In the genomic region with DNA sequence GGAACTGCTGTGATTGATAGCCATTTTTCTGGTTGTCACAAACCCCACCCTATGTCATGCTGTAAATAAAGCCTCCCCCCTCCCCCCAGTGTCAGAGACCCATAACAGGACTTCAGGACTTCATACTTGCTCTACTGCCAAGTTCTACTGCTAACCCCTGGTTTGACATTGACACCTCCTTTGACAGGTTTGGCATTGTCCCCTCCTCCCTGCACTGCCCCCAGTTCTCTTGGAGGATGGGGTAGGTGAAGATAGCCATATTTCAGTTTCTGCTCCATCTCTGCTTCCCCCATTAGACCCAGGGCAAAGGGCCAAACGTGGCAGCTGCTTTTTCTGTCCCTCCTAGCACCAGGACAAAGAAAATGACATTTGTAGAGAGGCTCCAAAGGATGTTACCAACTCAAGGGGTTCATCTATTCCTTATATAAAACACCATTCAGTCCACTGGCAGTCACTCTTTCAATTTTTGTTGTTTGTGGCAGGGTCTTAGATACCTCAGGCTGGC, we compare ENCODE assay signal across 12 mouse cellular contexts.
"Had no signal": no experiment of that assay in that cellular context is flagged by ENCODE, and none has a peak within 500 bp of the region (broad histone marks: within the 10 kb centered on the region; RNA-seq: fewer than 3 reads in every experiment).

No protein-coding gene starts in this region.

- DNase-seq: lung, adult 2 months; lung, postnatal 4 days; midbrain, embryonic 14.5 days; right cerebral cortex, adult 18-20 months; right cerebral cortex, postnatal 25 days; thymus, postnatal 36 days had no signal

- H3K9me3 ChIP-seq: liver, embryonic 15.5 days; midbrain, embryonic 10.5 days; neural tube, embryonic 15.5 days had no signal

- H3K9ac ChIP-seq: limb, embryonic 13.5 days; liver, embryonic 15.5 days; neural tube, embryonic 15.5 days had no signal

- H3K4me3 ChIP-seq: limb, embryonic 13.5 days; liver, embryonic 15.5 days; midbrain, embryonic 10.5 days; myocyte; neural tube, embryonic 15.5 days had no signal

- H3K4me2 ChIP-seq: liver, embryonic 15.5 days; neural tube, embryonic 15.5 days had no signal

- ATAC-seq: lung, postnatal 0 days had no signal

- H3K36me3 ChIP-seq: limb, embryonic 13.5 days; liver, embryonic 15.5 days; midbrain, embryonic 10.5 days; neural tube, embryonic 15.5 days had no signal

- H3K27ac ChIP-seq: midbrain, embryonic 10.5 days; neural tube, embryonic 15.5 days had no signal
